Mouse (Mus musculus): ENCODE measurements around the gene Tanc2.

DNA sequence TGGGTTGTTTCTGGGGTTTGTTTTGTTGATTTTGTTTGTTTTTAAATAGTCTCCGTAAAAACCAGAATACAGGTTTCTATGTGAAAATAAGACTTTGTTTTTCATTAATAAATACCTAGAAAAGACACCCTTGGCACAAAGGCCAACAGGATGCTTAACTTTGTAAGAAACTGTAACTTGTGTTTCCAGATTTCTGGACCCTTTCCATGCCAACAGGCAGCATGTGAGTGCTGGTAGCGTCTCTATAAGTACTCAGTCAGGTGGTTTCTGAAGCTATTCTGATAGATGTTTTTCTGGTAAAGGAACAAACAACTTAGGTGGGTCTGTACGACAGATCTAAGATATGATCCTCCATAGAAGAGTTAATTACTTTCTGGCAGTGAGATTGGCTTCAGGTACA, 26.2 kb upstream of the Tanc2 start:
- no peak for TF ChIP-seq POLR2A (IDR thresholded peaks at IDR 0.05; ENCODE audit: insufficient read depth, low read length)
- no peak for TF ChIP-seq CTCF (IDR thresholded peaks at IDR 0.05; ENCODE audit: low read depth, low read length)
- no peak for TF ChIP-seq EP300 (IDR thresholded peaks at IDR 0.05; ENCODE audit: insufficient read depth, low read depth, low read length)

Data from ES-Bruce4 (cell line).